Mouse (Mus musculus) kidney, embryonic 15.5 days (tissue): Measurements from ENCODE around the gene E130114P18Rik. TPM values are rescaled to one million over a fixed set of nuclear protein-coding genes. Genes with fewer than 3 reads are reported as not detected.

Source experiments
- polyA plus RNA-seq: library from polyadenylated mRNA; unstranded; fragments of >200 nt; fragmentation: Nextera tagmentation; extraction: Ambion mirVana; gene quantifications from 2 replicates; pipeline ENCODE4 v1.2.1, GENCODE M21; 2015

Gene E130114P18Rik
- polyA plus RNA-seq, 1 experiment from 2014 or later, result 0.51 TPM

Other genes starting within 250 kb of the E130114P18Rik start
- 26.8 and 29.3 TPM in 2 replicates for gene Nfia, start 5.3 kb downstream of the E130114P18Rik start, polyA plus RNA-seq